Mouse (Mus musculus) G1E (cell line): ENCODE results near the gene Spata5. TPM values are rescaled to one million over a fixed set of nuclear protein-coding genes. Genes with fewer than 3 reads are reported as not detected.

Experiments used
- ATAC-seq: 2 replicates; pipeline ENCODE4 v1.8.0; 2016; ENCODE audit warnings: mild to moderate bottlenecking; ENCODE audit not compliant: insufficient number of reproducible peaks, poor library complexity, low FRiP score, severe bottlenecking; ENCODE audit errors: extremely low read depth
- DNase-seq: peaks from one replicate; pipeline ENCODE4 v3.0.0; 2012; ENCODE audit warnings: low spot score
- H3K27me3 ChIP-seq: 2 replicates; pipeline ENCODE4 v1.6.1; 2012; ENCODE audit warnings: mild to moderate bottlenecking, low read length, inconsistent platforms; ENCODE audit not compliant: insufficient read depth
- H3K36me3 ChIP-seq: replicated peaks from 2 replicates; pipeline ENCODE3; 2012; ENCODE audit warnings: mild to moderate bottlenecking, inconsistent platforms
- H3K4me1 ChIP-seq: 2 replicates; pipeline ENCODE4 v1.6.1; 2012; ENCODE audit warnings: low read depth, low read length, inconsistent platforms, mixed read lengths; ENCODE audit not compliant: insufficient read depth
- H3K4me3 ChIP-seq: 2 replicates; pipeline ENCODE4 v1.5.1; 2012; ENCODE audit warnings: low read depth, mild to moderate bottlenecking, inconsistent platforms, low read length, moderate library complexity, mixed read lengths
- H3K9me3 ChIP-seq: replicated peaks from 2 replicates; pipeline ENCODE4 v1.6.1; 2012; ENCODE audit warnings: inconsistent platforms
- CTCF ChIP-seq: IDR thresholded peaks from 2 replicates; pipeline ENCODE4 v1.5.1; 2012; ENCODE audit warnings: low read depth, low read length, inconsistent platforms, mixed read lengths
- GATA1 ChIP-seq: IDR thresholded peaks from 2 replicates; pipeline ENCODE4 v1.6.1; 2012; ENCODE audit warnings: borderline replicate concordance, low read length, inconsistent platforms, mixed read lengths
- GATA2 ChIP-seq: IDR thresholded peaks from 2 replicates; pipeline ENCODE4 v1.6.1; 2012; ENCODE audit warnings: low read depth, low read length, inconsistent platforms, borderline replicate concordance
- POLR2AphosphoS5 ChIP-seq: IDR thresholded peaks from 2 replicates; pipeline ENCODE4 v1.6.1; 2012; ENCODE audit warnings: low read depth, low read length, inconsistent platforms; ENCODE audit not compliant: insufficient replicate concordance
- TAL1 ChIP-seq: conservative IDR thresholded peaks from 2 replicates; pipeline ENCODE4 v1.6.1; 2012; ENCODE audit warnings: low read depth, low read length, inconsistent platforms, mixed read lengths
- polyA plus RNA-seq: library from polyadenylated mRNA; stranded (reverse); fragments of >175 nt; gene quantifications from 2 replicates; pipeline ENCODE4 v1.2.3, GENCODE M21; 2012
- total RNA-seq, 2 experiments: library from RNA; stranded (forward) in 1 of 2; stranded (reverse) in 1 of 2; fragments of 200-1000 nt in 1 of 2; fragments of >200 nt in 1 of 2; fragmentation: Nextera tagmentation in 1 of 2; gene quantifications; 2 replicates each; pipeline ENCODE4 v1.2.3; 2014 to 2017

Spata5 gene
- total and polyA plus RNA-seq, 3 experiments, result 16.2 to 175 (median 56.8) TPM

DNA sequence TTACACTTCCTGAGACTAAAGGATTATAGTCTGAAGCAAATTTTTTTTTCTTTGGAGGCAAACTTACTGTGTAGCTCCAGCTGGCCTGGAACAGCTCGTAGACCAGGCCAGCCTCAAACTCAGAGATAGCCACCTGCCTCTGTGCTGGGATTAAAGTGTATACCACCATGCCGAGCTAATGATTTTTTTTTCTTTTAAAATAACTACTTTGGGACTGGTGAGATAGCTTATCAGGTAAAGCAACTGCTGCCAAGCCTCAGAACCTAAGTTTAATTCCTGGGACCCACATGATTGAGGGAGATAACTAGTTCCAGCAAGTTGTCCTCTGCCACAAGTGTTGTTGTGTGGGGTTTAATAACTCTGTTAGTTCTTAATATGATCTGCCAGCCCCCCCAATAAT is 139.6 kb downstream of the Spata5 start:
- ATAC-seq, result peak; percentile 83
- DNase-seq, result no peak

DNA sequence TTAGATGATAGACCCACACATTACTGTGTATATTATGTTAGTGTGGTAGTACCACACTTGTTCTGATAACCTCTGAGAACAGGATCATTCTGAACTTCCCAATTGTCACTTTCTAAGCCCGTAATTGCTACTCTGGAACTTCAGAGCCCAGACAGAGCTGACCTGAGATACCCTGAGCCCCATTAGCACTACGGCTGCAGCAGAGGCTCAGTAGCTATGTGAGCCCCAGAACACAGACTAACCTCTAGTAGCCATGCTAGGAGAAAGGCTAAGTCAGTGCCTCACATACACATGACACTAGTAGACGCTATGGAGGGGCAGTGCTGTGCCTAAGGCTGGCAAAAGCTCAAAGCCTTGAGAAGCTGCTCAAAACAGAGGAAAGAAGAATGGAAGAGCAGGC is 141.8 kb downstream of the Spata5 start:
- H3K4me1 ChIP-seq, result peaks cover 77% of the 10 kb centered on the region
- no peak for DNase-seq

More for the DNA sequence above, 139.6 kb downstream of the Spata5 start:
- H3K4me3 ChIP-seq, result no peak overlapping the region
- peaks cover 78% of the 10 kb centered on the region for H3K4me1 ChIP-seq
- H3K27me3 ChIP-seq, result no peaks in the 10 kb centered on the region
- peaks cover 22% of the 10 kb centered on the region for H3K36me3 ChIP-seq
- TF ChIP-seq POLR2AphosphoS5 (no peak), CTCF (no peak), GATA2 (0 out of 2 replicates have a peak, but pooled peaks have one; percentile 33), GATA1 (no peak), TAL1 (peak; percentile 91)
- no peaks in the 10 kb centered on the region for H3K9me3 ChIP-seq

DNA sequence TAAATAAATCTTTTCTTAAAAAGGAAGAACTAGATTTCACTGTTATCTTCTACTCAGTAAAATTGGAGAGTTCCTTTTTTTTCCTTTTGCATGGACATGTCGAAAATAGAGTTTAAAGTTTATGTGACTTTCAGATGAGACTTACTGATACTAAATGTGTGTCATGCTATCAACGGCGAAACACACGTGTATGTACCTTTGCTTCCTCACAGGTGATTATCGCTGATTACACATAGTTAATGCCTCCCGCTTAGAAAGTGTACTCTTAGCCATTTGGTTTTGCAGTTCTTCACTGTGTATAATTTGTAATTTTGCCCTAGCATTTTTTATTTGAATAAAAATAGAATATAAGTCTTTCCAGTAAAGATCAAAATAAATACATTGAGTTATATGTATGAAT is 146.4 kb downstream of the Spata5 start:
- Histone ChIP-seq H3K9me3 (no peaks in the 10 kb centered on the region), H3K36me3 (peaks cover 39% of the 10 kb centered on the region), H3K4me1 (peaks cover 65% of the 10 kb centered on the region), H3K4me3 (no peak overlapping the region), H3K27me3 (no peaks in the 10 kb centered on the region)
- DNase-seq, result no peak
- TF ChIP-seq GATA2 (no peak), TAL1 (peak; percentile 53; the same call in 1 of the 2 replicates)
- no peak for ATAC-seq

More for the DNA sequence above, 141.8 kb downstream of the Spata5 start:
- Histone ChIP-seq H3K27me3 (no peaks in the 10 kb centered on the region), H3K4me3 (no peak overlapping the region), H3K36me3 (peaks cover 12% of the 10 kb centered on the region), H3K9me3 (no peaks in the 10 kb centered on the region)
- no peak for ATAC-seq
- TF ChIP-seq POLR2AphosphoS5, result no peak
- TF ChIP-seq TAL1, result no peak
- TF ChIP-seq GATA1, result no peak
- no peak for TF ChIP-seq CTCF
- TF ChIP-seq GATA2, result no peak

DNA sequence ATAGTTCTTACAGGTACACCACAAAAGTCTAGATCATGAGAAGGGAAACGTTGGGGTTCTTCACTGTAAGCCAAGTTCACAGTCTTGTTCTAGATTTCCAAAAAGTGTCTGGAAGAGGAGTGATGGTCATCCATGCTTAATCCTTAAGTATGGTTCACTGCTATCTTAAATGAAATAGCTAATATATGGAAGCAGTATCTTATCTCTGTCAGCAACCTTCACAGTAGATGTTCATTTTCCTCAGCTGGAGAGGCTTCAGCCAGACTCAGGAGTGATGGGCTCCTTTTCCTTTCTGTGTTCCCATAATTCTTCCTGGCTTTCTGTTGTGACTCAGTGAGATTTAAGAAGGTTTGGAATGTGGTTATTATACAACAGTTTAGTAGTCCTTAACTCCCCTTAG is 147.8 kb downstream of the Spata5 start:
- TF ChIP-seq GATA1 (no peak), POLR2AphosphoS5 (no peak), CTCF (no peak), TAL1 (no peak), GATA2 (no peak)
- H3K36me3 ChIP-seq, result peaks cover 42% of the 10 kb centered on the region
- no peaks in the 10 kb centered on the region for H3K9me3 ChIP-seq
- no peak for ATAC-seq
- H3K27me3 ChIP-seq, result no peaks in the 10 kb centered on the region
- no peak for DNase-seq
- H3K4me3 ChIP-seq, result no peak overlapping the region
- peaks cover 62% of the 10 kb centered on the region for H3K4me1 ChIP-seq

DNA sequence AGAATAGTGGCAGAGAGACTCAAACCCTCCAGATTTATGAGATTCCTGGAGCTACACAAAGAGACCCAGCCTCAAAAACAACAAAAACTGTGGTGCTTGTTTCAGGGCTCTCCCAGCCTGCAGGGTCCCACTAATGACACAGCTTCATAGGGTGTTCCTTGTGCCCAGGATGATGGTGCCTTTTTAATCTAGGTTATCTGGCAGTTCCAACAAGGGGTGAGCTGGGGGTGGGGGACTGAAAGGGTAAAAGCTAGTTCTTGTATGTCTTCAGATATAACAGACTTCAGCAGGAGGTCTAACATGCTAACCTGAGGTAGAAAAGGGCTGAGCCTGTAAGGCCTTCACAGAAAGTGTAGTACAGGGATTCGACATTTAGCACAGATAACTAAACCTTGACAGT is 149.1 kb downstream of the Spata5 start:
- Histone ChIP-seq H3K9me3 (no peaks in the 10 kb centered on the region), H3K4me3 (no peak overlapping the region), H3K36me3 (peaks cover 48% of the 10 kb centered on the region), H3K27me3 (no peaks in the 10 kb centered on the region), H3K4me1 (peaks cover 54% of the 10 kb centered on the region)
- TF ChIP-seq GATA2 (no peak), TAL1 (no peak), POLR2AphosphoS5 (no peak), CTCF (no peak), GATA1 (no peak)
- DNase-seq (no peak), ATAC-seq (no peak)

DNA sequence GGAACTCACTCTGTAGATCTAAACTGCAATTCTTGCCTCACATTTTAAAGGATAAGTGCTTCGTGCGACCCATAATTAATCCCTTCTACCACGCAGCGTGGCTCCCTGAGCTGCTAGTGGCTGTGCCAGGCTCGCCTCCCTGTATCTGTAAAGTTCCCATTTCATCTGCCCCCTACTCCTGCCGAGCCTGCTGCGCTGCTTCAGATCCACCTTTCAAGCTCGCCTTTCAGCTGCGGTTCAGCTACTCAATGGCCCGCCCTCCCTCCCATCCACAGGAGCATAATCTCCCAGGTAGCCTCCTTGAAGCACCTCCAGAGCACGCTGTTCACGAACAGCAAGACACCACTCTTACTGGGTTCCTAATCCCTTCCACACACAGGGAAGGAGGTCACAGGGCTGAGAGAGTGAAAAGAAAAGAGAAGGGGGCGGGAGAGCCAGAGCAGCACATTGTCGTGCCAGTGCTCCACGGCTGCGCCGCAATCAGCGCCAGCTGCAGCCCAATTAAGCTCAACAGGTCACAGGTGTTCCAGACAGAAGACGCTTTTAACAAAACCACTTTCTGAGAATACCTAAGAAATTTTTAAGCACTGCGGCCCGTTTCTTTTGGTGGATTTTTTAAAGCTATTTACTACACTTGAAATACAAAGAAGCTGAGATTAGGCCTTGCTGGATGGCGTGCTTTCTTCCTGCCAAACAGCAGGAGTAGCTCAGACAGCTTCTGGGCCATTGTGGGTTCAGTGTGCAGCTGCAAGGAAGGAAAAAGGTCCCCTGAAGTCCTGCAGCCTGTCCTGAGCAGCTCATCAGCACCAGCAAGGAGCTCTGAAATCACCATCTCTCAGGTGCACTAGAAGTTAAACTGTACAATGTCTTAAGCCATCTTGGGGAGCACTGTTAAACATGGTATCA is 150.2 kb downstream of the Spata5 start:
- no peak for DNase-seq
- Histone ChIP-seq H3K4me1 (peaks cover 44% of the 10 kb centered on the region), H3K4me3 (no peak overlapping the region), H3K27me3 (no peaks in the 10 kb centered on the region), H3K9me3 (no peaks in the 10 kb centered on the region), H3K36me3 (peaks cover 58% of the 10 kb centered on the region)
- ATAC-seq, result no peak
- TF ChIP-seq TAL1 (no peak), POLR2AphosphoS5 (no peak), GATA1 (no peak), GATA2 (no peak), CTCF (no peak)
